Mouse (Mus musculus): ENCODE measurements around the gene Orc5. TPM values are rescaled to one million over a fixed set of nuclear protein-coding genes. Genes with fewer than 3 reads are reported as not detected.

Orc5 gene
- polyA plus RNA-seq, 1 experiment from 2014 or later = 34.2 TPM

- no peak overlapping the region for H3K9ac ChIP-seq (ENCODE audit: low read depth, low read length)
- 93% methylated on average over 6 of the region's 6 CpGs for WGBS
Measured at GRCm38 (mm10) chr5:22572881-22573280, 22.7 kb upstream of the Orc5 start.

GRCm38 (mm10) chr5:22572456-22572855 is 22.2 kb upstream of the Orc5 start:
- no peaks in the 10 kb centered on the region for H3K4me1 ChIP-seq (ENCODE audit: control insufficient read depth, insufficient read depth, low read length)
- H3K4me3 ChIP-seq (ENCODE audit: low read depth, low read length) = no peak overlapping the region
- H3K36me3 ChIP-seq (ENCODE audit: control insufficient read depth, insufficient read depth, low read length) = no peaks in the 10 kb centered on the region
- no peaks in the 10 kb centered on the region for H3K27me3 ChIP-seq (ENCODE audit: control insufficient read depth, insufficient read depth, low read depth, low read length)
- H3K4me2 ChIP-seq (ENCODE audit: low read length) = no peak overlapping the region
- ATAC-seq = no peak
- WGBS = 82% methylated on average over 3 of the region's 3 CpGs
- no peak overlapping the region for H3K9ac ChIP-seq (ENCODE audit: low read depth, low read length)
- H3K27ac ChIP-seq (ENCODE audit: low read length) = no peak overlapping the region
- H3K9me3 ChIP-seq (replicated peaks; ENCODE audit: control insufficient read depth, low read length, poor library complexity, severe bottlenecking) = no peaks in the 10 kb centered on the region

More at GRCm38 (mm10) chr5:22572881-22573280, 22.7 kb upstream of the Orc5 start:
- Histone ChIP-seq H3K4me1 (ENCODE audit: control insufficient read depth, insufficient read depth, low read length) (no peaks in the 10 kb centered on the region), H3K9me3 (replicated peaks; ENCODE audit: control insufficient read depth, low read length, poor library complexity, severe bottlenecking) (no peaks in the 10 kb centered on the region), H3K27ac (ENCODE audit: low read length) (no peak overlapping the region), H3K4me3 (ENCODE audit: low read depth, low read length) (no peak overlapping the region), H3K27me3 (ENCODE audit: control insufficient read depth, insufficient read depth, low read depth, low read length) (no peaks in the 10 kb centered on the region), H3K36me3 (ENCODE audit: control insufficient read depth, insufficient read depth, low read length) (no peaks in the 10 kb centered on the region), H3K4me2 (ENCODE audit: low read length) (no peak overlapping the region)
- no peak for ATAC-seq

GRCm38 (mm10) chr5:22565708-22566107 is 15.5 kb upstream of the Orc5 start:
- WGBS = 80% methylated on average over 2 of the region's 2 CpGs
- Histone ChIP-seq H3K36me3 (ENCODE audit: control insufficient read depth, insufficient read depth, low read length) (no peaks in the 10 kb centered on the region), H3K9me3 (replicated peaks; ENCODE audit: control insufficient read depth, low read length, poor library complexity, severe bottlenecking) (no peaks in the 10 kb centered on the region), H3K27me3 (ENCODE audit: control insufficient read depth, insufficient read depth, low read depth, low read length) (no peaks in the 10 kb centered on the region), H3K4me3 (ENCODE audit: low read depth, low read length) (no peak overlapping the region), H3K9ac (ENCODE audit: low read depth, low read length) (no peak overlapping the region), H3K4me1 (ENCODE audit: control insufficient read depth, insufficient read depth, low read length) (no peaks in the 10 kb centered on the region), H3K4me2 (ENCODE audit: low read length) (no peak overlapping the region), H3K27ac (ENCODE audit: low read length) (no peak overlapping the region)
- no peak for ATAC-seq

GRCm38 (mm10) chr5:22559801-22560200 is 9.6 kb upstream of the Orc5 start:
- ATAC-seq = no peak
- Histone ChIP-seq H3K4me3 (ENCODE audit: low read depth, low read length) (no peak overlapping the region), H3K4me1 (ENCODE audit: control insufficient read depth, insufficient read depth, low read length) (no peaks in the 10 kb centered on the region), H3K27ac (ENCODE audit: low read length) (no peak overlapping the region), H3K4me2 (ENCODE audit: low read length) (no peak overlapping the region), H3K9ac (ENCODE audit: low read depth, low read length) (no peak overlapping the region), H3K9me3 (replicated peaks; ENCODE audit: control insufficient read depth, low read length, poor library complexity, severe bottlenecking) (no peaks in the 10 kb centered on the region), H3K27me3 (ENCODE audit: control insufficient read depth, insufficient read depth, low read depth, low read length) (no peaks in the 10 kb centered on the region), H3K36me3 (ENCODE audit: control insufficient read depth, insufficient read depth, low read length) (no peaks in the 10 kb centered on the region)
- 84% methylated on average over 2 of the region's 2 CpGs for WGBS

GRCm38 (mm10) chr5:22557491-22558113 is 7.4 kb upstream of the Orc5 start:
- H3K4me3 ChIP-seq (ENCODE audit: low read depth, low read length) = no peak overlapping the region
- no peaks in the 10 kb centered on the region for H3K4me1 ChIP-seq (ENCODE audit: control insufficient read depth, insufficient read depth, low read length)
- no peak overlapping the region for H3K27ac ChIP-seq (ENCODE audit: low read length)
- no peaks in the 10 kb centered on the region for H3K9me3 ChIP-seq (replicated peaks; ENCODE audit: control insufficient read depth, low read length, poor library complexity, severe bottlenecking)
- no peak overlapping the region for H3K9ac ChIP-seq (ENCODE audit: low read depth, low read length)
- H3K27me3 ChIP-seq (ENCODE audit: control insufficient read depth, insufficient read depth, low read depth, low read length) = no peaks in the 10 kb centered on the region
- no peak overlapping the region for H3K4me2 ChIP-seq (ENCODE audit: low read length)
- H3K36me3 ChIP-seq (ENCODE audit: control insufficient read depth, insufficient read depth, low read length) = no peaks in the 10 kb centered on the region
- no peak for ATAC-seq
- WGBS = 96% methylated on average over 4 of the region's 4 CpGs

- Histone ChIP-seq H3K4me2 (ENCODE audit: low read length) (no peak overlapping the region), H3K9me3 (replicated peaks; ENCODE audit: control insufficient read depth, low read length, poor library complexity, severe bottlenecking) (no peaks in the 10 kb centered on the region), H3K27ac (ENCODE audit: low read length) (no peak overlapping the region), H3K4me1 (ENCODE audit: control insufficient read depth, insufficient read depth, low read length) (no peaks in the 10 kb centered on the region), H3K9ac (ENCODE audit: low read depth, low read length) (no peak overlapping the region), H3K4me3 (ENCODE audit: low read depth, low read length) (no peak overlapping the region), H3K27me3 (ENCODE audit: control insufficient read depth, insufficient read depth, low read depth, low read length) (no peaks in the 10 kb centered on the region), H3K36me3 (ENCODE audit: control insufficient read depth, insufficient read depth, low read length) (no peaks in the 10 kb centered on the region)
- WGBS = 83% methylated on average over 4 of the region's 4 CpGs
- no peak for ATAC-seq
Measured at GRCm38 (mm10) chr5:22556713-22557112, 6.5 kb upstream of the Orc5 start.

- H3K9ac ChIP-seq (ENCODE audit: low read depth, low read length) = no peak overlapping the region
- no peaks in the 10 kb centered on the region for H3K36me3 ChIP-seq (ENCODE audit: control insufficient read depth, insufficient read depth, low read length)
- H3K4me3 ChIP-seq (ENCODE audit: low read depth, low read length) = no peak overlapping the region
- no peak overlapping the region for H3K4me2 ChIP-seq (ENCODE audit: low read length)
- H3K27ac ChIP-seq (ENCODE audit: low read length) = no peak overlapping the region
- peaks cover 8% of the 10 kb centered on the region for H3K4me1 ChIP-seq (ENCODE audit: control insufficient read depth, insufficient read depth, low read length)
- ATAC-seq = no peak
- WGBS = 96% methylated on average over 14 of the region's 14 CpGs
- no peaks in the 10 kb centered on the region for H3K9me3 ChIP-seq (replicated peaks; ENCODE audit: control insufficient read depth, low read length, poor library complexity, severe bottlenecking)
- no peaks in the 10 kb centered on the region for H3K27me3 ChIP-seq (ENCODE audit: control insufficient read depth, insufficient read depth, low read depth, low read length)
Measured at GRCm38 (mm10) chr5:22552233-22552765, 2.1 kb upstream of the Orc5 start.

GRCm38 (mm10) chr5:22549366-22550032 is 730 bp downstream of the Orc5 start:
- Histone ChIP-seq H3K27ac (ENCODE audit: low read length) (peak overlapping the region; percentile 84), H3K4me2 (ENCODE audit: low read length) (peak overlapping the region; percentile 94), H3K36me3 (ENCODE audit: control insufficient read depth, insufficient read depth, low read length) (peaks cover 13% of the 10 kb centered on the region; the same call in 1 of the 2 replicates), H3K9ac (ENCODE audit: low read depth, low read length) (peak overlapping the region; percentile 79), H3K9me3 (replicated peaks; ENCODE audit: control insufficient read depth, low read length, poor library complexity, severe bottlenecking) (no peaks in the 10 kb centered on the region), H3K4me3 (ENCODE audit: low read depth, low read length) (peak overlapping the region; percentile 72), H3K27me3 (ENCODE audit: control insufficient read depth, insufficient read depth, low read depth, low read length) (no peaks in the 10 kb centered on the region), H3K4me1 (ENCODE audit: control insufficient read depth, insufficient read depth, low read length) (peaks cover 8% of the 10 kb centered on the region)
- 13% methylated on average over 11 of the region's 11 CpGs for WGBS
- no peak for ATAC-seq

- no peak for ATAC-seq
- WGBS = 89% methylated on average over 6 of the region's 6 CpGs
- Histone ChIP-seq H3K9me3 (replicated peaks; ENCODE audit: control insufficient read depth, low read length, poor library complexity, severe bottlenecking) (no peaks in the 10 kb centered on the region), H3K4me1 (ENCODE audit: control insufficient read depth, insufficient read depth, low read length) (peaks cover 8% of the 10 kb centered on the region), H3K9ac (ENCODE audit: low read depth, low read length) (no peak overlapping the region), H3K4me3 (ENCODE audit: low read depth, low read length) (no peak overlapping the region), H3K27ac (ENCODE audit: low read length) (no peak overlapping the region), H3K27me3 (ENCODE audit: control insufficient read depth, insufficient read depth, low read depth, low read length) (no peaks in the 10 kb centered on the region), H3K36me3 (ENCODE audit: control insufficient read depth, insufficient read depth, low read length) (peaks cover 13% of the 10 kb centered on the region; the same call in 1 of the 2 replicates), H3K4me2 (ENCODE audit: low read length) (no peak overlapping the region)
Measured at GRCm38 (mm10) chr5:22548556-22549161, 1.6 kb downstream of the Orc5 start.

All from midbrain, embryonic 16.5 days (tissue).